Mouse (Mus musculus): ENCODE data around the gene Fam110a. TPM values are rescaled to one million over a fixed set of nuclear protein-coding genes. Genes with fewer than 3 reads are reported as not detected.

Gene Fam110a
- polyA plus RNA-seq, 1 experiment from 2014 or later, result 37.9 TPM

- Histone ChIP-seq H3K4me3 (peak overlapping the region; percentile 18), H3K4me1 (peaks cover 33% of the 10 kb centered on the region), H3K36me3 (no peaks in the 10 kb centered on the region), H3K27ac (no peak overlapping the region), H3K9me3 (replicated peaks) (no peaks in the 10 kb centered on the region), H3K27me3 (ENCODE audit: low read depth, poor library complexity, severe bottlenecking) (peaks cover 81% of the 10 kb centered on the region)
- 6% methylated on average over 22 of the region's 22 CpGs for WGBS
- DNase-seq (ENCODE audit: low spot score), result peak; percentile 85
Observed at GRCm38 (mm10) chr2:151994350-151995122, 14.5 kb upstream of the Fam110a start.

GRCm38 (mm10) chr2:151991446-151991845 lies 11.4 kb upstream of the Fam110a start:
- H3K36me3 ChIP-seq, result no peaks in the 10 kb centered on the region
- 39% methylated on average over 5 of the region's 5 CpGs for WGBS
- H3K27ac ChIP-seq, result no peak overlapping the region
- no peaks in the 10 kb centered on the region for H3K9me3 ChIP-seq (replicated peaks)
- no peak overlapping the region for H3K4me3 ChIP-seq
- H3K4me1 ChIP-seq, result peaks cover 25% of the 10 kb centered on the region
- H3K27me3 ChIP-seq (ENCODE audit: low read depth, poor library complexity, severe bottlenecking), result peaks cover 50% of the 10 kb centered on the region
- no peak for DNase-seq (ENCODE audit: low spot score)

DNA sequence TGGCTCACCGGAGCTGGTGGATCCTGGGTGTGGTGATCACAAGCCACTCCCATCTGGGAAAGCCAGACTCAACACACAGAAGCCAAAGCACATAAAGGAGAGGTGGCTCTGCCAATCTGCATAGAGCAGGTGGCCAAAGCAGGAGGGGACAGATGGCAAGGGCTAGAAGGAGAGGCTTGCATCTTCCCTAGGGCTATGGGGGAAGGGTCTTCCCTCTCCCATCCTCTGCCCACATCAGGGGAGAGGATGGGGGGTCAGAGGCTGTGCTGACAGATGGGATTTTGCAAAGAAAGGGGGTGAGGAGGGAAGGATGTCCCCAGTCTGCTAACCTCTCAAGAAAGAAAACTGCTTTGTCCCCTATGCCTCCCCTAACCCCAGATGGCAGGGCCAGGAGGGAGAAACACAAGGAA lies 11.0 kb upstream of the Fam110a start:
- peaks cover 21% of the 10 kb centered on the region for H3K4me1 ChIP-seq
- no peak overlapping the region for H3K4me3 ChIP-seq
- WGBS, result 41% methylated on average over 1 of the region's 1 CpGs
- H3K36me3 ChIP-seq, result no peaks in the 10 kb centered on the region
- DNase-seq (ENCODE audit: low spot score), result no peak
- peaks cover 46% of the 10 kb centered on the region for H3K27me3 ChIP-seq (ENCODE audit: low read depth, poor library complexity, severe bottlenecking)
- H3K27ac ChIP-seq, result no peak overlapping the region
- no peaks in the 10 kb centered on the region for H3K9me3 ChIP-seq (replicated peaks)

DNA sequence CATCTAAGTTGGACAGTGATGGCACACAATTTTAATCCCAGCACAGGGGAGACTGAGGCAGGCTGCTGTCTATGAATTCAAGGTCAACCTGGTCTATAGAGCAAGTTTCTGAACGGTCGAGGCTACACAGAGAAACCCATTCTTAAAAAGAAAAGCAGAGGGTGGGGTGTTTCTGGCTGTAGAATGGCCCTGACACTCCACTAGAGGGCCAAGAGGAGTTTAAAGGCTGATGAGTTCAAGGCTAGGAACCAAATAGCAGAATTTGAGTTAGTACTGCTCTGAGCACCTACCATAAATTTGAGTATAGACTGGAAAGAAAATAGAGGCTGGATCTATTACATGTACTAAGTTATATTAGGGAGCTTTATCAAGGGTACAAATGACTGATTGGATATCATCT lies 9.0 kb upstream of the Fam110a start:
- Histone ChIP-seq H3K4me3 (no peak overlapping the region), H3K27ac (no peak overlapping the region), H3K36me3 (no peaks in the 10 kb centered on the region), H3K27me3 (ENCODE audit: low read depth, poor library complexity, severe bottlenecking) (peaks cover 26% of the 10 kb centered on the region), H3K4me1 (peaks cover 12% of the 10 kb centered on the region), H3K9me3 (replicated peaks) (no peaks in the 10 kb centered on the region)
- 68% methylated on average over 2 of the region's 2 CpGs for WGBS
- DNase-seq (ENCODE audit: low spot score), result no peak

DNA sequence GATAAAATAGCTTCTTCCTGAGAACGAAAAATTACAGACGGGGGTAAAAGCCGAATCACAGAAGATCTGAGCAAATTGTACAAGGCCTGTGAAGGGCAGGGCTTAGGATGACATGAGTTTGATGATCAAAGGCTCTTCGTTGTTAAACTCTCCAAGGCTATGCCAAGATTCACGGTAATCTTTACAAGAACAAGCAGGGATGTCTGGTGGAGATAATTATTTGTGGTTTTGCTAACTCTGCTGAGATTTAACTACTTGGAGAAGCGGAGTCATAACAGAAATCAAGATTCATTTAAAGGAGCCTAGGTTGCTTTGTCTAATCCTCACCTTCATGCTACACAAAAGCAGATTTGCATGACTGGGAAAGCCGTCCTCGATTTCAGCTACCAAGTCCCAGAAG lies 6.9 kb upstream of the Fam110a start:
- WGBS, result 88% methylated on average over 8 of the region's 8 CpGs
- H3K27ac ChIP-seq, result no peak overlapping the region
- no peak overlapping the region for H3K4me3 ChIP-seq
- no peak for DNase-seq (ENCODE audit: low spot score)
- H3K36me3 ChIP-seq, result no peaks in the 10 kb centered on the region
- no peaks in the 10 kb centered on the region for H3K9me3 ChIP-seq (replicated peaks)
- peaks cover 12% of the 10 kb centered on the region for H3K4me1 ChIP-seq
- peaks cover 6% of the 10 kb centered on the region for H3K27me3 ChIP-seq (ENCODE audit: low read depth, poor library complexity, severe bottlenecking)

DNA sequence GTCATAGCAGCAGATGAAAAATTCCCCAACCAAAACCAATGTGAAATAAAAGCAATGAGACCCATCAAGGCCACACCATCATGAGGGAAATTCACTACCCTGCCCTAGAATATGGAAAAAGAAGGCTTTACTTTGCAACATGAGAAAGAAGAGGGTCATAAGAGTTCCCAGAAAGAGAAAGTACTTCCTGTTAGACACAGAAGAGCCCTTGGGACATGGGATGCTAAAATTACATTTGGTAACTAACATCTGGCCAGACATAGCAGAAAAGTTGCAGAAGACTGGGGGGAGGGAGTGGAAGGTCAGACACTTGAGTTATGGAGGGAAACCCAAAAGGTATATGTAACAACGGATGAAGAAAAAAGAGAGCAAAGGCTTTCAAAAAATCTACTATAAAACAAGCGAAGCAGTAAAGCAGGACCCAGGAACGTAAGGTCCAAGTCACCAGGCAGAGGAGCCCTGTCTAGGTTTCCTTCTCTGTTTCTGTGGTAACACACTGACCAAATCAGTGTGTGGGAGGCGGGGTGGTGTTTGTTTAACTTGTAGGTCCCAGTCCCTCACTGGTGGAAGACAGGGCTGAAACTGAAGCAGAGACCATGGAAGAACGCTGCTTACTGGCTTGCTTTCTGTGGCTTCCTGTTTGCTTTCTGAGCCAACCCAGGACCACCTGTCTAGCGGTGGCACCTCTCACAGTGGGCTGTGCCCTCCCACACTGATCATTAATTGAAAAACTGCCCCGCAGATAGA lies 5.6 kb upstream of the Fam110a start:
- H3K9me3 ChIP-seq (replicated peaks), result no peaks in the 10 kb centered on the region
- H3K27ac ChIP-seq, result no peak overlapping the region
- no peaks in the 10 kb centered on the region for H3K36me3 ChIP-seq
- DNase-seq (ENCODE audit: low spot score), result no peak
- 73% methylated on average over 7 of the region's 7 CpGs for WGBS
- peaks cover 2% of the 10 kb centered on the region for H3K4me1 ChIP-seq
- no peaks in the 10 kb centered on the region for H3K27me3 ChIP-seq (ENCODE audit: low read depth, poor library complexity, severe bottlenecking)
- no peak overlapping the region for H3K4me3 ChIP-seq

GRCm38 (mm10) chr2:151984019-151984418 lies 4.0 kb upstream of the Fam110a start:
- Histone ChIP-seq H3K27ac (no peak overlapping the region), H3K4me3 (no peak overlapping the region), H3K9me3 (replicated peaks) (no peaks in the 10 kb centered on the region), H3K4me1 (peaks cover 17% of the 10 kb centered on the region), H3K27me3 (ENCODE audit: low read depth, poor library complexity, severe bottlenecking) (no peaks in the 10 kb centered on the region), H3K36me3 (no peaks in the 10 kb centered on the region)
- WGBS, result 83% methylated on average over 9 of the region's 9 CpGs
- DNase-seq (ENCODE audit: low spot score), result no peak

- no peaks in the 10 kb centered on the region for H3K27me3 ChIP-seq (ENCODE audit: low read depth, poor library complexity, severe bottlenecking)
- no peak overlapping the region for H3K27ac ChIP-seq
- H3K4me3 ChIP-seq, result no peak overlapping the region
- peaks cover 32% of the 10 kb centered on the region for H3K4me1 ChIP-seq
- H3K9me3 ChIP-seq (replicated peaks), result no peaks in the 10 kb centered on the region
- H3K36me3 ChIP-seq, result peaks cover 5% of the 10 kb centered on the region; the same call in 1 of the 2 replicates
- no peak for DNase-seq (ENCODE audit: low spot score)
Observed at GRCm38 (mm10) chr2:151982476-151982875, 2.5 kb upstream of the Fam110a start.

DNA sequence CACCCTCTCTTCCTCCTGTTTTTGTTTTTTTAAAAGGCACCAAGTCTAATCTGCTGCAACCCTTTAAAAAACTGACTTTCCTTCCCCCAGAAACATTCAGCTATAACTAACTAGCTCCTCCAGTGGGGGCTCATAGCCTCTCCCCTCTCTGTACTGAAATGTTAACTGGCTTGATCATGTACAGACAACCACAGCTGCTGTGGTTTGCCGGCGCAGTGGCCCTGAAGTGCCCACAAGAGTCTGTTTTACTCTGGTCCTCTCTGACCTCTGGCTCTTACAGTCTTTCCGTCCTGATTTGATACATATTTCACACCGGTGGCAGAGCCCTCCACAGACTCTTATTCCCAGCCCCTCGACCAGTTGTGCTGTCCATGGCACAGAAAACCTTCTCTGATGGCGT lies 1.2 kb upstream of the Fam110a start:
- no peaks in the 10 kb centered on the region for H3K9me3 ChIP-seq (replicated peaks)
- no peak for DNase-seq (ENCODE audit: low spot score)
- peaks cover 17% of the 10 kb centered on the region for H3K36me3 ChIP-seq
- 77% methylated on average over 6 of the region's 6 CpGs for WGBS
- no peak overlapping the region for H3K4me3 ChIP-seq
- peaks cover 44% of the 10 kb centered on the region for H3K4me1 ChIP-seq
- no peak overlapping the region for H3K27ac ChIP-seq
- no peaks in the 10 kb centered on the region for H3K27me3 ChIP-seq (ENCODE audit: low read depth, poor library complexity, severe bottlenecking)

GRCm38 (mm10) chr2:151980355-151980693 lies 305 bp upstream of the Fam110a start:
- Histone ChIP-seq H3K36me3 (peaks cover 24% of the 10 kb centered on the region), H3K4me1 (peaks cover 48% of the 10 kb centered on the region), H3K9me3 (replicated peaks) (no peaks in the 10 kb centered on the region), H3K4me3 (peak overlapping the region; percentile 81), H3K27ac (peak overlapping the region; percentile 93), H3K27me3 (ENCODE audit: low read depth, poor library complexity, severe bottlenecking) (peaks cover 4% of the 10 kb centered on the region)
- 43% methylated on average over 3 of the region's 3 CpGs for WGBS
- DNase-seq (ENCODE audit: low spot score), result no peak

- 52% methylated on average over 6 of the region's 6 CpGs for WGBS
- peak overlapping the region; percentile 81 for H3K4me3 ChIP-seq
Observed at GRCm38 (mm10) chr2:151978494-151978893, 1.5 kb downstream of the Fam110a start.

GRCm38 (mm10) chr2:151977689-151978440 lies 2.2 kb downstream of the Fam110a start:
- peak; percentile 31 for DNase-seq (ENCODE audit: low spot score)
- H3K4me1 ChIP-seq, result peaks cover 67% of the 10 kb centered on the region
- no peaks in the 10 kb centered on the region for H3K9me3 ChIP-seq (replicated peaks)
- peak overlapping the region; percentile 81 for H3K4me3 ChIP-seq
- WGBS, result 80% methylated on average over 4 of the region's 4 CpGs
- H3K36me3 ChIP-seq, result peaks cover 24% of the 10 kb centered on the region
- H3K27ac ChIP-seq, result peak overlapping the region; percentile 47; the same call in 1 of the 2 replicates
- H3K27me3 ChIP-seq (ENCODE audit: low read depth, poor library complexity, severe bottlenecking), result peaks cover 28% of the 10 kb centered on the region

More at GRCm38 (mm10) chr2:151978494-151978893, 1.5 kb downstream of the Fam110a start:
- H3K27ac ChIP-seq, result 0 out of 2 replicates have a peak overlapping the region, but pooled peaks have one; percentile 47
- H3K9me3 ChIP-seq (replicated peaks), result no peaks in the 10 kb centered on the region
- peaks cover 22% of the 10 kb centered on the region for H3K27me3 ChIP-seq (ENCODE audit: low read depth, poor library complexity, severe bottlenecking)
- peak; percentile 33 for DNase-seq (ENCODE audit: low spot score)
- H3K4me1 ChIP-seq, result peaks cover 61% of the 10 kb centered on the region
- peaks cover 24% of the 10 kb centered on the region for H3K36me3 ChIP-seq

DNA sequence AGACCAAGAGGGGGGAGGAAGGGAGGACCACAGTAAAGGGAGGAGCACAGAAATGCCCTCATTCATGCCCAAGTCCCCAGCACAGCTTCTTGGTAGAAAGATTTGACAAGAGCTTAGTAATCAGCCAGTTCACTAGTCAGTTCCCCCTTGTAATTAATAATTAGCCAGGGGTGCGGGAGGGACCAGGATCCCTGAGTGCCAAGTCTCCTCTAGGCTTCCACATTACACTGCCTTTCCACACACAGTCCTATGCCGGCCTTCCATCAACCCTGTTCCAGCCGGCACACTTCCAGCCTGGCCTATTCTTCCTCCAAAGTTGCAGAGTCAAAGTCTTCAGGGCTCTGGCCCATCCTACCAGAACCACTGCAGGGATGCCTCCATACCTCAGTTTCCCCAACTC lies 4.0 kb downstream of the Fam110a start:
- peak; percentile 27 for DNase-seq (ENCODE audit: low spot score)
- Histone ChIP-seq H3K9me3 (replicated peaks) (no peaks in the 10 kb centered on the region), H3K36me3 (peaks cover 26% of the 10 kb centered on the region), H3K4me1 (peaks cover 81% of the 10 kb centered on the region), H3K27ac (no peak overlapping the region), H3K27me3 (ENCODE audit: low read depth, poor library complexity, severe bottlenecking) (peaks cover 42% of the 10 kb centered on the region), H3K4me3 (no peak overlapping the region)
- WGBS, result 89% methylated on average over 3 of the region's 3 CpGs
